Mouse (Mus musculus) lung, postnatal 0 days (tissue): ENCODE data around the gene Abcb7.

Experiments
- CTCF ChIP-seq: IDR thresholded peaks from 2 replicates; pipeline ENCODE4 v1.5.1; 2016; ENCODE audit warnings: antibody characterized with exemption, mild to moderate bottlenecking
- EP300 ChIP-seq: IDR thresholded peaks from 2 replicates; pipeline ENCODE4 v1.6.1; 2016; ENCODE audit warnings: antibody characterized with exemption, mild to moderate bottlenecking, control low read depth

DNA sequence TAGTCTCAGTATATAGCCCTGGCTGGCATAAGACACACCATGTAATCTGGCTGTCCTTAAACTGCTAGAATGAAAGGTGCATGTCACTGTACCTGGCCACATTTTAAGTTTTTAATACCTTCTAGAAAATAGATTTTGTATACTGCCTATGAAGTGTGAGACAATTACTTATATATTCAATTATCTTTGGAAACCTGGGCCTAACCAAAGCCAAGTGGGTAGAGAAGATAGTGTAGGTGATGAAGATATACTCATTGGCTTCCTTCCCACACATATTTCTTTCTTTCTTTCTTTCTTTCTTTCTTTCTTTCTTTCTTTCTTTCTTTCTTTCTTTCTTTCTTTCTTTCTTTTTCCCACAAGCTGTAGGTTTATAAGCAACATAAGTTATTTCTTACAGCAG is 121.9 kb downstream of the Abcb7 start:
- no peak for TF ChIP-seq CTCF
- TF ChIP-seq EP300 = no peak
